Mouse (Mus musculus) heart, embryonic 12.5 days (tissue): ENCODE measurements at regions not wholly inside any gene's neighbourhood (a gene's known extent, or its start where the extent isn't known, plus 50 kb on each side); places are given as distances from the start of the nearest gene placed in this dataset.

Experiments used
- ATAC-seq: fragments of 200-750 bp; cut with Nextera tagmentation; 2 replicates; pipeline ENCODE4 v1.8.0; 2017; ENCODE audit warnings: moderate TSS enrichment, moderate library complexity; ENCODE audit not compliant: insufficient number of reproducible peaks, low FRiP score
- H3K27ac ChIP-seq: fragments of 300-500 bp; sonication (generic); 2 replicates; pipeline ENCODE4 v1.5.1; 2016; ENCODE audit warnings: mild to moderate bottlenecking, moderate library complexity; ENCODE audit not compliant: poor library complexity, severe bottlenecking
- H3K27me3 ChIP-seq: fragments of 300-500 bp; sonication (generic); replicated peaks from 2 replicates; pipeline ENCODE4 v1.6.1; 2016; ENCODE audit warnings: mild to moderate bottlenecking, moderate library complexity
- H3K36me3 ChIP-seq: fragments of 300-500 bp; sonication (generic); 2 replicates; pipeline ENCODE4 v1.6.1; 2016; ENCODE audit warnings: mild to moderate bottlenecking, moderate library complexity
- H3K4me1 ChIP-seq: fragments of 300-500 bp; sonication (generic); replicated peaks from 2 replicates; pipeline ENCODE4 v1.6.1; 2016; ENCODE audit warnings: mild to moderate bottlenecking
- H3K4me2 ChIP-seq: fragments of 300-500 bp; sonication (generic); 2 replicates; pipeline ENCODE4 v1.6.1; 2016; ENCODE audit warnings: mild to moderate bottlenecking, moderate library complexity
- H3K4me3 ChIP-seq: fragments of 300-500 bp; sonication (generic); 2 replicates; pipeline ENCODE4 v1.5.1; 2016; ENCODE audit warnings: mild to moderate bottlenecking
- H3K9ac ChIP-seq: fragments of 300-500 bp; sonication (generic); 2 replicates; pipeline ENCODE4 v1.6.1; 2016; ENCODE audit warnings: mild to moderate bottlenecking, moderate library complexity
- H3K9me3 ChIP-seq: fragments of 300-500 bp; sonication (generic); replicated peaks from 2 replicates; pipeline ENCODE4 v1.6.1; 2016; ENCODE audit warnings: mild to moderate bottlenecking, moderate library complexity
- WGBS: fragments of 180-500 bp; shearing (Covaris S2); methylation state at CpG from one replicate; pipeline ENCODE4 v1.1.7; 2016; 5-methylcytosine and 5-hydroxymethylcytosine counted together

DNA sequence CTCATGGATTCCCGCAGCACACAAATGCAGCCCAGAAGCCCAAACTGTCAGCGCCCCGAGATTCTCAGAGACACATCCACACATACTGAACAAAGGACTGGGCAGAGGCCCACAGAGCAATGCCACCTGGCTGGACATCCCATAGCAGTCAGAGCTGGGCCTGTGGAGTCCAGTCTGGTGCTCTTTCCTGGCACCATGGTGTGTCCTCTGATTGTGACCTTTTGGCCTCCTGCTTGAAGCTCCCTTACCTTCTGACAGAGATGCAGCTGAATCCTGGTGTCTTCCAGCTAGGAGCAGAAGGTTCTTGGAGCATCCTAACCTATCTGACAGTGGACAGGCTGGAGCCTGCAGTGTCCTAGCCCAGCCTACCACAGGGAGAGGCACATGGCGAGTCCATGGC is 87.5 kb upstream of the Wnt4 start:
- no peak for ATAC-seq
- Histone ChIP-seq H3K36me3 (no peaks in the 10 kb centered on the region), H3K27me3 (peaks cover 8% of the 10 kb centered on the region; the same call in 1 of the 2 replicates), H3K4me1 (peaks cover 13% of the 10 kb centered on the region), H3K9me3 (no peaks in the 10 kb centered on the region), H3K4me3 (no peak overlapping the region), H3K4me2 (no peak overlapping the region), H3K27ac (no peak overlapping the region), H3K9ac (no peak overlapping the region)
- WGBS, result 88% methylated on average over 4 of the region's 4 CpGs

DNA sequence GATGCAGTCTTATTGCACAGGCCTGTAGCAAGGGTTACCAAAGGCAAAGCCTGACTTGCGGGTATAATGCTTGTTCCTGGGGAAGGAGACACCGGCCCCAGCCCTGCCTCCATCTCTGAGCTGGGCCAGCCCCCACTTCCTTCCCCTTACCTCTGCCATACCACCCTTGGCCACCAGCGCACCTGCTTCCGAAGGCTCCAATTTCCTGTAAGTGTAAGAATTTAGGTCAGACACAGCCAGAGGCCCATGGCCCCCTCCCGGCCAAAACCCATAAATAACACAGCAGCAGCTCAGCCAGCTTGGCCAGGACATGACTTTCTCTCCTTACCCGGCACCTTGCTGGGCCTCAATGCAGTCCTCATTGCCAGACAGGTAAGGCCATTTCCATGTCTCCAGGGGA is 88.2 kb upstream of the Wnt4 start:
- H3K4me2 ChIP-seq, result no peak overlapping the region
- no peak overlapping the region for H3K4me3 ChIP-seq
- ATAC-seq, result no peak
- no peak overlapping the region for H3K9ac ChIP-seq
- H3K36me3 ChIP-seq, result no peaks in the 10 kb centered on the region
- 63% methylated on average over 6 of the region's 6 CpGs for whole genome bisulfite sequencing
- H3K27ac ChIP-seq, result no peak overlapping the region
- peaks cover 15% of the 10 kb centered on the region for H3K4me1 ChIP-seq
- peaks cover 4% of the 10 kb centered on the region; the same call in 1 of the 2 replicates for H3K27me3 ChIP-seq
- H3K9me3 ChIP-seq, result no peaks in the 10 kb centered on the region

DNA sequence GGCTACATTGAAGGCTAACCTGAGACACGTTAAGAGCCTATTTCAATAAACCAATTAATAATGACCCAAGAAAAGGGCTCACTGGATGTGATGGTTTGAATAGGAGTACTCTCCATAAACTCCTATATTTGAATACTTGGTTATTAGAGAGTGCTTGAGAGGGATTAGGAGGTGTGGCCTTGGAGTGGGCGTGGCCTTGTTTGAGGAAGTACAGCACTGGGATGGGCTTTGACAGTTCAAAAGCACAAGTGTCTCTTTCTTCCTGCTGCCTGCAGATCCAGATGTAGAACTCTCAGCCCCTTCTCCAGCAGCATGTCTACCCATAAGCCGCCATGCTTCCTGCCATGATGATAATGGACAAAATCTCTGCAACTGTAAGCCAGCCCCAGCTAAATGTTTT is 89.7 kb upstream of the Wnt4 start:
- Histone ChIP-seq H3K27me3 (peaks cover 4% of the 10 kb centered on the region; the same call in 1 of the 2 replicates), H3K4me3 (no peak overlapping the region), H3K27ac (no peak overlapping the region), H3K9ac (no peak overlapping the region), H3K4me1 (peaks cover 14% of the 10 kb centered on the region; the same call in 1 of the 2 replicates), H3K36me3 (no peaks in the 10 kb centered on the region), H3K4me2 (no peak overlapping the region), H3K9me3 (no peaks in the 10 kb centered on the region)
- ATAC-seq, result no peak
- 68% methylated on average over 3 of the region's 3 CpGs for WGBS

DNA sequence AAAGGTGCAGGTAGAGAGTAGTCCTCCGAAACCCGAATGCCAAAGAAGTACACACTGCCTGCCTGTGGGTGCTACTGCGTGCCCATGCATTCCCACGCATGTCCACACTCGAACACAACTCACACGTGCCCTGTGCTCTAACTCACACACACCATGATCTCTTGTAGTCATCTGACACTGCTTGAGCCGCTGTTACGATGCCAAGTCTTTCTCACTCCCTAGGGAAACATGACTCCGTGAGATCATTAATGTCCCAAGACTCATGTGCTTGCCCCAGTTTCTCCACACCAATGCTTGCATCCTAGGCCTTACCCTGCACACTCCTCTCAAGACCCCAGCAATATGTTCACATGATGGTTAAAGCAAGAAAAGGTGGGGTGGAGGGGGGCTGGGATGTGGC is 90.2 kb upstream of the Wnt4 start:
- no peak overlapping the region for H3K4me2 ChIP-seq
- H3K4me1 ChIP-seq, result peaks cover 14% of the 10 kb centered on the region; the same call in 1 of the 2 replicates
- H3K27ac ChIP-seq, result no peak overlapping the region
- no peaks in the 10 kb centered on the region for H3K36me3 ChIP-seq
- WGBS, result 86% methylated on average over 9 of the region's 9 CpGs
- no peak for ATAC-seq
- H3K27me3 ChIP-seq, result peaks cover 4% of the 10 kb centered on the region; the same call in 1 of the 2 replicates
- no peaks in the 10 kb centered on the region for H3K9me3 ChIP-seq
- no peak overlapping the region for H3K4me3 ChIP-seq
- no peak overlapping the region for H3K9ac ChIP-seq

DNA sequence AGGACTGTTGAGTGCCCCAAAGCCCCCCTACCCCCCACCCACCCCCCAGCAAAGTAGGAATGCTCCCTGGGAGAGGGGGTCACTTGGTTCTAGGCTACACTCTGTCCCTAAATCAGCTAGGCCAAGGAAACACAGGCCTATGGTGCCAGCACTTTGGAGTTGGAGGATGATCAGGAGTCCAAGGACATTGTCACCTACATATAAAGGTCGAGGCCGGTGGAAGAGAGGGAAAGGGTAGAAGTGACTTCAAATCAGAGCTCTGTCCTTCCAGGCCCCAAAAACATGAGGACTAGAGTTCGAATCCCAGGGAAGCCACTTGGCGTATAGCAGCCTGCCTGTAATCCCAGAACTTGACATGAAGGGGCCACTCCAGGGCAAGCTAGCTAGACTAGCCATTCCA is 92.3 kb upstream of the Wnt4 start:
- WGBS, result 81% methylated on average over 4 of the region's 4 CpGs
- Histone ChIP-seq H3K9me3 (no peaks in the 10 kb centered on the region), H3K27me3 (no peaks in the 10 kb centered on the region), H3K36me3 (no peaks in the 10 kb centered on the region), H3K4me3 (no peak overlapping the region), H3K4me1 (peaks cover 18% of the 10 kb centered on the region), H3K27ac (no peak overlapping the region), H3K9ac (no peak overlapping the region), H3K4me2 (no peak overlapping the region)
- no peak for ATAC-seq

DNA sequence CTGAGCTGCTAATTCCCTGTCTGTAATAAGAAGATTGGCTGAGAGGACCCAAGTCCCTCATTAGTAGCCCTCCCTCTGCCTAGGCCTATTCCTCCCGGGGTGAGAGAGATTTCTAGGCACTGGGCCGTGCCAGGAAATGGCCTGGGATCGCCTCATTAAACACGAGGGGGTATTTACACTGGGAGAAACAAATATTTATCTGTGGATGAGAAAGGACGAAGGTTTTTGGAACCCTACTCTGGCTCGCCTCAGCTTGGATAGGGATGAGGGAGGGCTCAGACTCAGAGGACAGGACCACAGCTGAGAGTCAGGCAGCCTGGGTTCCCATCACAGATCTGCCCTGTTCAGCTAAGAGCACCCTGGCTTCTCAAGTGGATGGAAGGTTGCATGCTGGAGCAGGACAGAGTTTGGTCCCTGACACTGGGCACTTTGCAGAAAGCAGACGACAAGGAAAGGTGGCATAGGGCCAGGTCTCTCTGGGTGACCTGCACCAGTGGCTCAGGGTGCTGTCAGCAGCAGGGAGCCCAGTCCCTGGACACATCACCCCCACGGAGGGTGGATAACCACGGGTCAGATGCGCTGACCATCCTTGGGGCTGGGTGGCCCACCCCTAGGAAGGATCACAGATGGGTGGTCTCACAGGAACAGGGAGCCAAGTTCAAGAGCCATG is 94.0 kb upstream of the Wnt4 start:
- no peaks in the 10 kb centered on the region for H3K9me3 ChIP-seq
- WGBS, result 67% methylated on average over 10 of the region's 10 CpGs
- H3K27ac ChIP-seq, result no peak overlapping the region
- no peaks in the 10 kb centered on the region for H3K36me3 ChIP-seq
- H3K4me3 ChIP-seq, result no peak overlapping the region
- peaks cover 23% of the 10 kb centered on the region for H3K4me1 ChIP-seq
- no peak overlapping the region for H3K9ac ChIP-seq
- no peaks in the 10 kb centered on the region for H3K27me3 ChIP-seq
- H3K4me2 ChIP-seq, result no peak overlapping the region
- ATAC-seq, result no peak

DNA sequence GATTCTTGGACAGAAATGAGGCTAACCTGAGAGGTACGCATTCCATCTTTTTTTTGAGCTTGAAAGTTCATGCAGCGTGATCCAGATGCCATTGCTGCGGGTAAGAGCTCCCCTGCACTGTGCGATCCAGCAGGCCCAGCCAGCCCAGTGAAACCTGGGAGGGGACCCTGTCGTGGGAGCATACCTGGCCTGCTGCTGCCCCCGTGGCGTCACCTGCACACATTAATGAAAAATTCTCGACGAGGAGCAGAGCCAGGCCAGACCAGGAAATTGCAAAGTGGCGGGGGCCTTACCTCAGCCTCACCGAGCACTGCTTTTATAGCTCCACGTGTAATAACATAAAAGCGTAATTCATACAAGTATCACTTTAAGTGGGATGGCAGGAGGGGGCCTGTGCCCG is 94.7 kb upstream of the Wnt4 start:
- Histone ChIP-seq H3K4me3 (no peak overlapping the region), H3K4me1 (peaks cover 23% of the 10 kb centered on the region), H3K27ac (no peak overlapping the region), H3K36me3 (no peaks in the 10 kb centered on the region), H3K27me3 (no peaks in the 10 kb centered on the region), H3K9ac (no peak overlapping the region), H3K9me3 (no peaks in the 10 kb centered on the region), H3K4me2 (no peak overlapping the region)
- WGBS, result 82% methylated on average over 14 of the region's 14 CpGs
- ATAC-seq, result no peak

DNA sequence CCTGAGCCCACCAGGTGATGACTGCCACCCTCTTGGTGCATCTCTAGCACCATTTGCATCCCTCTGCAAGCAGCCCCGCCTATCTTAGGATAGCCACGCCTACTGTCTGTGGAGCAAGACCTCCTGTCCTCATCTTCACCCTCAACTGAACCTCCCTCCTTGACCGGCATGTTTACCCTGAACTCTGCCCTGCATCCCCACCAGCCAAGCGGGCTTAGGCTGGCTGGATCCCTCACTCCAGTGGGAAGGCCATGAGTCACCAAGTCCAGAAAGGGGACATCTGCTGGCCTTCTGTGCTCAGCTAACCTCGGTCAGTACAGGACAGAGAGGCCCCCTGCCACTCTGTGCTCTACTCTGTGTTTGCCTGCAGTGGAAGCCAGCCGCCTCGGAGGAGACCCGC is 96.0 kb upstream of the Wnt4 start:
- Histone ChIP-seq H3K9ac (no peak overlapping the region), H3K4me2 (no peak overlapping the region), H3K4me3 (no peak overlapping the region), H3K27ac (no peak overlapping the region), H3K9me3 (no peaks in the 10 kb centered on the region), H3K27me3 (no peaks in the 10 kb centered on the region), H3K36me3 (no peaks in the 10 kb centered on the region), H3K4me1 (peaks cover 23% of the 10 kb centered on the region)
- 54% methylated on average over 8 of the region's 8 CpGs for WGBS
- no peak for ATAC-seq

DNA sequence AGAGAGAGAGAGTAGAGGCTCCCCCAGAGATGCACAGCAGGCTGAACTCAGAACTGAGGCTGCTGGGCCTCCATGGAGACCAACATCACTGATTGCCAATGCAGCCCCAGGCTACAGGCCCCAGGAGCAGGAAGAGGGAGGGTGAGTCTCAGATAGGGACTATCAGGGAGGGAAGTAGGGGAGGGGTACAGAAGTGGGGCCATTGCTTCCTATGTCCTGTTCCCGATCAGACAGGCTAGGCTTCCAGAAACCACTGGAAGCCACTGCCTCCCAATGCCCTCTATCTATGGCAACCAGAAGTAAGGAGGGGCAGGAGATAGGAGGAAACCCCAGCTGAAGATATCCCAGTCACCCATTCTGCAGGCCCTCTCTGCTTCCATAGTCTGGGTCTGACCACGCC is 97.2 kb upstream of the Wnt4 start:
- ATAC-seq, result peak; percentile 56; the same call in 1 of the 2 replicates
- WGBS, result 32% methylated on average over 2 of the region's 2 CpGs
- Histone ChIP-seq H3K4me1 (peaks cover 23% of the 10 kb centered on the region), H3K4me3 (no peak overlapping the region), H3K27ac (0 out of 2 replicates have a peak overlapping the region, but pooled peaks have one; percentile 34), H3K9me3 (no peaks in the 10 kb centered on the region), H3K36me3 (no peaks in the 10 kb centered on the region), H3K9ac (no peak overlapping the region), H3K27me3 (0 out of 2 replicates have a peak, but pooled peaks cover 3% of the 10 kb centered on the region), H3K4me2 (no peak overlapping the region)

DNA sequence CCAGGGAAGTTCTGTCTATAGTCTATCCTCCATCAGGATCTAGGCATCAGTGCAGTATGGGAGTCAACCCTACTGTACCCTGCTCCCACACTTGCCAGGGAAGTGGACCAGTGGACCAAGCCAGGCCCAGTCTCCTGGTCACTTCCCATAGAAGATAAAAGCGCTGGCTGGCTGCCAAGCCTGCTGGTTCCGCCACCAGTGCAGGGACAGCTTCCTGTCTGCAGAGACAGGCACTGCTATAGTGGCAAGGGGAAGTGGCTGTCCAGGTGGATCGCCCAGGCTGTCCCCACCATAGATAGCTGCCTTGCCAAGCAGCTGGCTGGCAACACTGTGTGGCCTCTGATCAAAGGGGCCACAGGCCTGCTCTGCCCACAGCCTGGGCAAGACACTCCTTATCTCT is 98.5 kb upstream of the Wnt4 start:
- H3K9me3 ChIP-seq, result no peaks in the 10 kb centered on the region
- peak; percentile 71 for ATAC-seq
- peaks cover 18% of the 10 kb centered on the region for H3K4me1 ChIP-seq
- H3K27ac ChIP-seq, result peak overlapping the region; percentile 34; the same call in 1 of the 2 replicates
- H3K27me3 ChIP-seq, result 0 out of 2 replicates have a peak, but pooled peaks cover 3% of the 10 kb centered on the region
- H3K36me3 ChIP-seq, result no peaks in the 10 kb centered on the region
- no peak overlapping the region for H3K4me3 ChIP-seq
- 25% methylated on average over 3 of the region's 3 CpGs for WGBS
- H3K9ac ChIP-seq, result no peak overlapping the region
- H3K4me2 ChIP-seq, result no peak overlapping the region

DNA sequence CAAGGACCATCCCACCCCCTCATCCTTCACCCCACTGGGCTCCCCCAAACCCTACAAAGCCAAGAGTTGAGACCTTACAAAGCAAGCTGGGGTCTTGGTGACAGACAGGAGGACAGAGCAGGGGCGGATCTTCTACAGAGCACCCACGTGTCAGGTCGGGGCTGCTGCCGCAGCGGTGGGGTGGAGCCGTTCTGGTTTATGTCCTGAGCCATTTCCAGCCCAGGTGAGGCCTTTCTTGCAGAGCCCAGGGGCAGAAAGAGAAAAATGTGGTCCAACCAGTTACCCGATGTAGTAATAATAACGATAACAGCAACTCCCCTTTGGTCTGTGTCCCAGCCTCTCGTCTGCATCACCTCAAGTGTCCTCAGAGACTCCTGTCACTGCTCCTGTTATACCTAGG is 112.4 kb upstream of the Wnt4 start:
- no peak for ATAC-seq
- Histone ChIP-seq H3K4me3 (peak overlapping the region; percentile 29), H3K9ac (no peak overlapping the region), H3K36me3 (no peaks in the 10 kb centered on the region), H3K9me3 (peaks cover 6% of the 10 kb centered on the region), H3K27ac (no peak overlapping the region), H3K4me1 (peaks cover 6% of the 10 kb centered on the region; the same call in 1 of the 2 replicates), H3K4me2 (peak overlapping the region; percentile 58), H3K27me3 (peaks cover 40% of the 10 kb centered on the region)
- 42% methylated on average over 9 of the region's 9 CpGs for WGBS

DNA sequence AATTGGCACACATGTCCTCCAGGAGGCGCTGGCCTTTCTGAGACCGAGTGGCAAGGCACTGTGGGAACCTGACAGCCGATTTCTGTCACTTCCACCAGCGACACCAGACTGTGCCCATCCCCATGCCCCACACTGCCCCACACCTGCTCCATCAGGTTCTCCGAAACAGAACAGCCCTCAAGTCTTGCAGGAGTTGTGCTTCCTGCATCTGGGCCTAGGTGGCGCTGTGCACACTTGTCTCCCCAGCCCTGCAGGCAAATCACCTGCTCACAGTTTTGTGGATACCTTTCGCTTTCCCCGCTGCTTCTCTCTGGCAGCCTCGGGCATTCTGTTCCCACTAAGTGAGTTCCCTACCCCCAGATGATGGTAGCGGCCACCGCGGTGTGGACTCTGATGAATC is 112.9 kb upstream of the Wnt4 start:
- Histone ChIP-seq H3K4me2 (peak overlapping the region; percentile 58), H3K9ac (no peak overlapping the region), H3K4me1 (peaks cover 6% of the 10 kb centered on the region; the same call in 1 of the 2 replicates), H3K9me3 (peaks cover 6% of the 10 kb centered on the region), H3K36me3 (no peaks in the 10 kb centered on the region), H3K27ac (no peak overlapping the region), H3K4me3 (peak overlapping the region; percentile 29), H3K27me3 (peaks cover 40% of the 10 kb centered on the region)
- 5% methylated on average over 12 of the region's 12 CpGs for WGBS
- no peak for ATAC-seq
